Mouse (Mus musculus) thymus, postnatal 36 days (tissue): ENCODE measurements around the gene Syt1.

Source experiments
- DNase-seq, 2 experiments: peaks; one replicate each; pipeline ENCODE4 v3.0.0; 2022; ENCODE audit warnings: mixed read lengths in 2 of 2

Gene Syt1

DNA sequence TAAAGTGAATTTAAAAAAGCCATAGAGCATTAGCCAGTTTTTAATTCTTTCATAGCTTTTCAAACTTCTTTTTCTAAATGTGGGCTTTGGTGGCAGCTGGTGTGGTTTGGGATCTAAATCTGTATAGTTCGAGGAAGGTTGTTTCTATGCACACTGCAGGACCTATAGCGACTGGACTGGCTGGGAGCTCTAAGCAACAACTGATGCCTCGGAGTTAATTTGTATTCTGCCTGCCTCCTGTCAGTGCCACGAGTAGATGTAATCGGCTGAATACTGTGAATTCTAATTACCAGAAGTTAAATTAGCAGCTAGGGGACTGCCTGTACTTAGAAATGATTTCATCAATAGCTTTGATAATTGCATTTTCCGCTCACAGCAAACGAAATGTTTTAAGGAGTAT is 374.7 kb downstream of the Syt1 start:
- DNase-seq = no peak

DNA sequence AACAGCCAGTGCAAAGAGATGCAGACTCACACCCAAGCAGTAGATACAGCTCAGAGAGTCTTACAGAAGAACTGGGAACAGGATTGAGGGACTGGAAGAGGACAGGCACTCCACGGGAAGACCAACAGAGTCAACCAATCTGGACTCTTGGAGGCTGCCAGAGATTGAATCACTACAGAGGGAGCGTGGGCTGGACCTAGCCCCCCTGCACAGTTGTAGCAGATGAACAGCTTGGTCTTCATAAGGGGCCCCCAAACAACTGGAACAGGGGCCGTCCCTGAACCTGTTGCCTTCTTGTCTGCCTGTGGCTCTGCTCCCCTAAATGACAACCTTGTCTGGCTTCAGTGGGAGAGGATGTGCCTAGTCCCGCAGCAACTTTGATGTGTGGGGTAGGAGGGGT is 375.2 kb downstream of the Syt1 start:
- no peak for DNase-seq

DNA sequence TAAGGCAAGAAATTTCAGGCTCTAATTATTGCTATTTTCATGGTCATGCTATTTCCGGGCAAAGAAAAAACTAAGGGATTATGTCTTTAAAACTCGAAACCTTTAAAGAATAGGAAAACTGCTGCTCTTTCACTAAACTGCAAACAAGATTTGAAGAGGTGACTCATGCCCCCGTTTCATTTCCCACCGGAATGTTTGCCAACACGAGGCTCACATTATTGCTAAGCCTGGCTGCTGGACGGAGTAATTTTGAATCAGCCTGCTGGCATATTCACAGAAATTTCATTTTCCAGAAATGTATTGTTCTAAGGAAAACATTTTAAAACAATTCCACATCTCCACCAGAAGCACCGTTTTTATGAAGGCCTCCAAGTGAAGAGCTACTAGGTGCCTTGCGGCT is 379.9 kb downstream of the Syt1 start:
- no peak for DNase-seq

DNA sequence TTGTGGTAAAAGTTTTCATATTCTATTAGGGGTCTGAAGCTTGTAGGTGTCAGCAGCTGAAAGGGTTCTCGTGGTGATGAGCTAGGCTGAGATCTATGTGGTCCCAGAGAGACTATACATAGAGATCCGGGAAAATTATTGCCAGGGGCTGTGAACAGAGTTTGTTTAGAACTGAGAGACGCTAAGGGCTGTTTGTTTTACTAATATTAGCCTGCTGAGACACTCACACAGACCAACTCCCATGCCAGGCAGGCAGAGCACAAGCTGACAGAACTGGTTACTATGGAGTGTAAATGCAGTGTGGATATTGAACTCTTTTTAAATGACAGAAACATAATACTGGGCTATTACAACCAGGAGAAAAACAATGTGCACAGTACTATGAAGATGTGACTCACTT is 384.4 kb downstream of the Syt1 start:
- no peak for DNase-seq

DNA sequence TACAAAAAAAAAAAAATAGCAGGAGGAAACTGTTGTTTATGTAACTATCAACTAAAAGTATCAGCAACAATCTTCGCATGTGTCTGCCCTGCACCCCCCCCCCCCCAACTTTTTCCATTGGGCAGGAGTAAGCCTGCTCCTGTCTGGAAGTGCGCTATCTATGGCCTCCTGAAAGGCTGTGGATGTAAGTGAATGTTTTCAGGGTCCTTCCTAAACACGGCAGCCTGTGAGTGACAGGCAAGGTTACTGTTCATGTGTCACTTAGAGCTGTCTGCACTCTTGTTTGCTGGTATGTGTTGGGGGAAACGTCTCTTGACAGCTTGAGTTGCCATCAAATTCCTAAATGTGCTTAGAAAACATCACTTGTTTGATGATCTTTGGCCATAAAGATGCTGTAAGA is 387.8 kb downstream of the Syt1 start:
- DNase-seq = no peak

DNA sequence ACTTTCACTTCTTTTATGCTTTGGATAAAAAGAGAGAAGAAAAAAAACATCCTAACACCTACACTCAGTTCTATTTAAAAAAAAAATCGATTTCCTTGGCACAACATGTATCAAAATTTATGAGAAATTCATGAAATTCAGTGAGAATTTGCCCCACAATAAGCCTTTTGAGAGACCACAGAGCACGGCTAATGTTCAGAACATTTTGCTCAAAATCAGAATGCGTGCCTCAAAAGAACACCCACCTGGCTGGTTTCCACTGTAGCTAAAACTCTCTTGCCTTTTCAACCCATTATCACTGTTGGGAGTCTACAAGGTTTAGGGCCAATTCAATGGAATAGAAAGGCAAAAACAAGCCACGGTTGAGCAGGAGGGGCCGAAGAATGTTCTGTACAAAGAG is 390.9 kb downstream of the Syt1 start:
- DNase-seq = no peak

DNA sequence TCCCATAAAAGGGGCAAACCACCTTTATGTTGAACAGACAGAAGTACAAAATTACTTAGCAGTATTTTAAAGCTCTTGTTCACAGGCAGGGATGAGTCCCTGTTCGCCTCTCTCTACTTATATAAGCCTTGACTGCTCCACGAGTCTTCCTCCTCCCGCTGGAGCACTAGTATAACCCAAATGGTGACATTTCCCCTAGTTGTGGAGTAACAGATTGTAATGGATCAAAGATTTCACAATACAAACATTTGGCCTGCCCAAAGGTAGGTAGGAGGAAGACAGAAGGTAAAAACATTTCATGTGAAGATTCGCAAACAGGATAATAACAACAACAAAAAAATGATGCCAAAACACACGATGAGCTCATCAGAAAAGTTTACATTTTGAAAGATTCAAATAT is 391.6 kb downstream of the Syt1 start:
- DNase-seq = no peak

DNA sequence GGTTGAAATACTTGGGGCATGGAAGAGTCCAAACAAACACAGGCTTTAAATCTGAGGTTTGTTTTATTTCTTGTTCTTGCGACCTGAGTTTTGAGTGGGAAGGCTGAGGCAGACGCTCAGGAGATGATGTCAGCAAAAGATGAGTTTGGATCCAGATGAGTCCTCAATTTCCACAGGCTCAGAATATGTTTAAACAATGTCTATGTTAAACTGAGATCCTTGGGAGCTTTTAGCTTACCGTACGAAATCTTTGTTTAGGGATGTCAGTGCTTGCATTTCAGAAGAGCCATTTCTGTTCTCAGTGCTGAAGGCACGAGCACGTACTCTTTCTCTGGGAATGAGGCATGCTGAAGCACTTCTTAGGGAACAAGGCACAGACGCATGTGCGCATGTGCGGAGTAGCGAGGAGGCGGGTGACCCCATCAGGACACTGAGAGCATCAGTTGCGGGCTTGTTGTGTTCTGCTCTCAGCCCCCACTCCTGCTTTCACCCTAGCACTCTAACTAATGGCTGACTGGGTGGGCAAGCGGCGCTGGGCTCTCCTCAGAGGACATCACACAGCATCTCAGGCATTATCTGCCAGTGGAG is 400.6 kb downstream of the Syt1 start:
- DNase-seq = no peak

DNA sequence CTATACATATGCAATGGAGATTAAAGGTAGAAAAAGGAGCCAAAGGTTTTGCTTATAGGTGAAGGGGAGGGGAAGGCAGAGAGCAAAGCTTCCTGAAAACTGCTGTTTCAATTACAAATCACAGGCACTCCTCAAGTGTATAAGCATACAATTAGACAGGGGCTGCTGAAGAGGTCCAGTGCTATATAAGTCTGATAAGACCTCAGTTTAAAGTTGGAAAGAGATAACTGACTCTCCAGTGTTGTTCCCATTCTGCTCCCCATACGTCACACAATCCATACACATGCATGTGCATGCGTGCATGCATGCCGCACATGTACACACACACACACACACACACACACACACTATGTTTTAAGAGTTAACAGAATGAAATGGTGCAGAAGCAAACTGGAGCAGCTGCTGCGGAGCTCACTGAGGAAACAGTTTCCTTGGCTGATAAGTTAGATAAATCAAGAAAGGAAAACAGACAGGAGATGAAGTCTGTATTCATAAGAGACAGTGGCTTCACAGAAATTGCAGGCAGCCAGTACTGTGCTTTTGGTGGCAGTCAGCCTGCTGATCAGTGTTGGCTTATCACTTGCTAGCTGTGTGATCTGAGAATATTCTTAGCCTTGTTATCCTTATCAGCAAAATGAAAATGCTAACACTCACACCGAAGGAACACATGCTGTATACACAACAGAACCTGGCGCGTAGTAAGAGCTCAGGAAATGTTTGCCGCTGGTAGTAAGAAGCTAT is 408.9 kb downstream of the Syt1 start:
- DNase-seq = no peak

DNA sequence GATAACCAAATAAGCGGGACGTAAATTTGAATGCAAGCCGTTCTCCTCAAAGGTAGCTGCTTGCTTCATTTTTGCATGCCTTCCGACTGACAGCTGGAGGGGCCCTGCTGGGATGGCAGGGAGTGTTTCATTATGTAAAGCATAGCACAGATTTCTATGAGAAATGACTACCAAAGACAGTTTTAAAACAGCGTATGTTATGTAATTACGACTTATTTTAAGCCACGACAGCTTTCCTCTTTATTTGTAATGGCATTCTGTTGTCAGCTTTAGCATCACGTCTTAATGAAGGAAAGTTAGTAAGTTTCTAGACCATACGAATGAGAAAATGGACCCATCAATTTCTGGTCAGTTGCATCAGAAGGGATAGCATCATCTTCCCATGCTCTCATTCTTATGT is 410.1 kb downstream of the Syt1 start:
- no peak for DNase-seq

DNA sequence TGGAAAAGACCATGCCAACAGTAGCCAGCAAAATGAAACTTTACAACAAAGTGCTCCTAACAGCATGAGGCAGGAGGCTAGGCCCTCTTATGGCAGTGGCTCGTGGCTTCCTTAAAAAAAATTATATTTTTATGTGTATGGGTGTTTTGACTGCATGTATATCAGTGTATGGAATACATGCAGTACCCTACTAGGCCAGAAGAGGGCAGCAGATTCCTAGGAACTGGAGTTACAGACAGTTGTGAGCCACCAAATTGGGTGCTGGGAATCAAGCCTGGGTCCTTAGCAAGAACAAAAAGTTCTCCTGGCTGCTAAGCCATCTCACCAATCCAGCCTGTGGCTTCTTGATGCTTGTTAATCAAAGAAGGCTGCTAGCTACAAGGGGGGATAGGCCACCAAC is 413.4 kb downstream of the Syt1 start:
- no peak for DNase-seq

DNA sequence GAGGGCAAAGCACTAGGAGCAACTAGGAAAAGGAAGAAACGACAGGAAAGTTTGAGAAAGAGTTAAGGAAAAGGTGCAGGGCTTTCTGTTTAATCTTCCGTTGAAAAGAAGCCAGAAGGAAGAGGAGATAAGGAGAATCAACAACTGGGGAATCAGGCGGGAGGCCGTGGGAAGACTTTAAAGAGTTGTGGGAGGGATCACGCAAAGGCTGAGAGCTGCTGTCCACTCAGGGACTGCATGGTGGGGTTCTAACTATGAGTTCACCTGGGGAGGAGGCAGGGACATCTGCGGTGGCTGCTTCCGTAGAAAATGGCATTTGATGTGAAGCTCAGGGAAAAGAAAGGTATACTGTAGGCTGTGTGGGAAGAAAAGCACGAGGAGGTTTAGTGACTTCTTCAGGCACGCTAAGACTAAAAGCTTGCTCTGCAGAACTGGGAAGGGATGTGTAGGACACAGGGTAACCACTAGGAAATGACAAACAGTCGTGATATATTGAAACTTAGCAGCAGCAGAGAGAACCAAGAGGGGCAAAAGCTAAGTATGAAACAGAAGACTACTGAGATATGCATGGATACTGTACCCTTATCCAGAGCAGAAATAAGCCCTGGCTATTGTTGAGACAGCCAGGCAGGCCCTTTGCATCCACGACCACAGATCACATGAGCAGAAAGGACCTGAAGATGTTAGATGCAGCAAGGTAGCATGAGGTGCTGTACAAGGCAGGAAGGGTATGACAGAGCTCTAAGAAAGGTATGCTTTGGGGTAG is 414.4 kb downstream of the Syt1 start:
- no peak for DNase-seq

DNA sequence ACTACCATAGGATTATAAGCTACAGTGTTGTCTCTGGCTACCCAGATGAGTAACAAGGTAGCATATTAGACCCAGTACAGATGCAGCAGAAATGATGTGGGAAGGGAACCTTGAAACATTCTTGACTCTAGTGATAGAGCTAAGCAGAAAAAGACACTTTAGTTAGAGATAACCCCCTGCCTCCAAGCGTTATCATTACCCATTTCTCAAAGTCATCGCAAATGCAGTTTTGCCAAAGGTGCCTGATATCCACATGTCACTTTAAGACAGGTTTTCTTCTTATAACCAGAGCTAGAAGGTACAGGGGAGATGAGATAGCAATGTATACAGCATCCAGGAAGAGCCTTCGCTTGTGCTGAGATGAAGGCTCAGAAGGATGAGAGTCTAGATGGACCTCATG is 421.4 kb downstream of the Syt1 start:
- DNase-seq = no peak

DNA sequence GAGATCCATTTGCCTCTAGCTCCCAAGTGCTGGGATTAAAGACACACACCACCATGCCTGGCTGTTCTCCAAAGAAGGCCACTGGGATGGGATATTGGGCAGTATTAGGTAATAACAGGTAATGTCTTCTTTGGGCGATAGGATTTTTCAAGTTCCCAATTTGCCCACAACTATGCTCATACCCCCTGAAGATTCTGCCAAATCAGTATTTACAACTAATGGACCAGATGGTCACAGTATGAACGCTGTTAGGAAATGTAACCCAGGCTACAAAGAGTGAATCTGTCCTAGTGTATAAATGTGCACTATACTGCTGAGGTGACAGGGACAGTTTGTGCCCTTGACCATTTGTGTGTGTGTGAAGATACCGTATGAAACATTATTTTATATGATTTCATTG is 421.9 kb downstream of the Syt1 start:
- DNase-seq = no peak

DNA sequence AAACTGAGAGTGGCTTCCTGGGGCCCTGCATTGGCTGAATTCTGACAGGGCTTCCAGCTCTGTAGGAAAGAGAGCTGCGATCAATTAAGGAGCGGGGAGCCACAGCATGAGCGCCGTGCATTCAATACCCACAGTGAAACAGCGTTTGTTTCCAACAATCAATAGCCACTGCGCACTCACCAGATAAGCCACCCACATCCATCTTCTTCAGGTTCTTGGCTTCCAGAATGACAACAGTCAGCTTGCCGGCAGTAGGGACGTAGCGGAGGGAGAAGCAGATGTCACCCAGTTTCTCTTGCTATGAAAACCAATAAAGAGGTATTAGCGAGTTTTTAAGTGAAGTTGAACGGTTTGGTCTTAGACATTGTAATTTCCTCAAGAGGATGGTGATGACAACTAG is 427.1 kb downstream of the Syt1 start:
- DNase-seq = no peak

DNA sequence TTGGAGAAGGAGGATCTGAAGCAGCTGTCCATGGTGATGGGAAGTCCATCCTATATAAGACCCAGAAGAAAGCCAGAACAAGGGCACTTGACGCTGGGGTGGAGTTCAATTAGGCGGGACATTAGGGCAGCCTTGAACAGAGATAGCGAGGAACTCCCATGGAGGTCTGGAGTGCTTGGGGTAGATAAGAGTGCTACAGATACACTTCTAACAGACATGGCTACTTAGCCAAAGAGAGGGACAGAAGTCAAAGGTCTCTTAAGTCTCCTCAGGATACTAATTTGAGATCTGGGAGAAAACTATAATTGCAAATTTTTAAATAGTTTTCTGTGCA is 428.4 kb downstream of the Syt1 start:
- DNase-seq = no peak

DNA sequence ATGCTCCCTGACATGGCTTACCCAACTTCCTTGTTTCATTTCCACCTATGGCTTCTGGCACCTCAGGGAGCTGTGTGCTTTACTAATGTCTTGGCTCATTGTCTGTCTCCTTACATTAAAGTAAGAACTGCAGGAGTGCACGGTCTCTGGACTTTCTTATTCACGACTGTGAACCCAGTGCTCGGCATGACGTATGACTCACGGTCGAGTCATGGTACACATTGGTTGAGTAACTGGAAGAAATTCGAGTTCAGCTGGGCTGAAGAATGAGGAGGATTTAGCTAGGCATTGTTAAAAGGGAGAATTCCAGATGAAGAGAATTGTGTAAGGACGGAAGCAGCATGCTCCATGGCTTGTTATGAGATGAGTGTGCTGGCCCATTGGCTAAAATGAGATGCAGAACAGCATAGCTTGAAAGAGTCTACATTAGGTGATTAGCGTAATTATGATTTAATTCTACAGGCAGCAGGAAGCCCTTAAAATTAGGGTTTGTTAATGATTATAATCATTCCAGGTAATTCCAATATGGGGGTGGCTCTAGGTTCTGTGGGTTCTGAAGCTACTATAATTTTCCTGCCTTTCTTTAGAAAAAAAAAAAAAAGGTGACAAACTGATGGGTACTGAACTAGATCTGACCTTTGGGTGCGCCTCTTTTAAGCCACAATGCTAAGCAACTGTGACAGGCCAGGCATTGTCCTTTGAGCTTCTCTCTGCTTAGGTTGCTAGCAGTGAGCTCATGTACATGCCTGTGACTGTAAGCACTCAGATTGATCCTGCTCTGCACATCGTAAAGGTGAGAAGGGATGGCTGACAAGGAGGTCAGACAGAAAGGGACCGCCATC is 429.0 kb downstream of the Syt1 start:
- no peak for DNase-seq

DNA sequence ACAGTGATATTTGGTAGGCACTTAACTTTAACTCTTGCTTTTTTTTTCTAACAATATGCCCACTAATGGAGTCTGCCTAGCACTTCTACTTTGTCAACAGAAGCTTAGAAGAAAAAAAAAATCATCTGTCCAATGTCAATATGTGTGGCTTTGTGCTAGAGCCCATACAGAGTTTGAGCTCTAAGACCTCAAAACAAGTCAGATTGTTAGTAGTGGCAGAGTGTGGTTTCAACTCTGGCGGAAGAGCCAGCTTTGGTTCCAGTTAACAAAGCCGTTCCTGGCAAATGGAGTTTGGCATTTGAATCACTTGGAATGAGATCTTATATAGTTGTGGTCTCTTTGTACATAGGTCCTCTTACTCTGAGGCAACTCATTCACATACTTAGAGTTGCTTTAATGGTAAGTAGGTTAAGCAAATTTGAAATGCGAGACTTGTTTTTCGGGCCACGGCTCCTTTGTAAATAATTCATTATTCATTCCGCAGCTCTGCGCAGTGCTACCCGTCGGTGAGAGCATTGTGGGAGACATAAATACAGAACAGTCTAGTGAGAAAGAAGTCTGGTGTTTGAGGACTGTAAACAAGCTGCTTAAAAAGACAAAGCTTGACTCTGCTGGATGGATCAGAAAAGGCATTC is 429.9 kb downstream of the Syt1 start:
- DNase-seq = no peak

DNA sequence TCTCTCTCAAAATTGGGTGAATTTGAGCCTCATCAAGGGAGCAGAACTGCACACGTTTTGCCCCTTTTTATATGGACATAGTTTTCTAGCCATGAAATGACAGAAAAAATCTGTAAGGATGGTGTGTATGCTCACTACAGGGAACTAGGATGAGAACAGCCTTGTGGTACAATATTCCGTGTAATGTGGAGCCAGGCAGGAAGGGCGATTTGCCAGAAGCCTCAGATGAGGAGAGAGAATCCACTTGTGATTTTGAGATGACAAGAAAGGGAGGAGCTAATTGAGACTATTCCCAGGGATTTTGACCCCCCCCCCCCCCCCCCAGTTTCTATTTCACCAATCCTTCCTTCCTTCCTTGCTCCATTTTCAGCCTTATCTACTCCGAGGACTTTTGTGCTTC is 431.4 kb downstream of the Syt1 start:
- no peak for DNase-seq

DNA sequence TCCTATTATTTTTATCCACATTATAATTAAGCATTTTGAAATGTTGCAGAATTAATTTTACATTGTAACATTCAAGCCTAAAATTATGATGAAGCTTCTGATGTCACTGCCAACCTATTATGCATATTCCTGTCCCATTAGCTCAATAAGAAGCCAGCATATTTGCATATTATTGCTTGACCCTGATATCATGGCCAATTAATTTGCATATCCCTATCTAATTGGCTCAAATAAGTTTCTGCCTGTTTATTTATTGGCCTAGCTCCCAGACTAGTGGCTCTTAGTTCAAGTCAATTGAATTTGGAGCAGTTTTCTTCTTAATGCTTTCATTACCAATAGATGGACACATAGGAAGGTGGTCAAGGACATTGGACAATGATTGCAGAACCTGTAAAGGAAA is 433.2 kb downstream of the Syt1 start:
- no peak for DNase-seq

DNA sequence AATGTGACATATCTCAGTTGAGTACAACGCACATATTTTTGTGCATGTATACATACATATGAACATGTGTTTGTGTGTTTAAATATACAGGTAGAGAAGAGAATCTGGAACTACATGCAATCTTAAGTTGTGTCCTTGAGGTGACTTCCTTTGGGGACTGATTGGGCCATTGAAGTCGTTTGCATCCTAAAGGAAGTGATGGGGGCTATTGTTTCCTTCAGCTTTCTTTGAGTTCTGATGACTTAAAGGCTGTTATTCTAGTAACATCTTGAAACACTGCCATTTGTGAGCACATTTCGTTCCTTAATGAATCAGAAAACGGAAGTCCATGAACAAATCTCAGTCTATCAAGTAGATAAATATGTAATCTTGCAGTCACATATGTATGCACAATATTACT is 438.0 kb downstream of the Syt1 start:
- no peak for DNase-seq

DNA sequence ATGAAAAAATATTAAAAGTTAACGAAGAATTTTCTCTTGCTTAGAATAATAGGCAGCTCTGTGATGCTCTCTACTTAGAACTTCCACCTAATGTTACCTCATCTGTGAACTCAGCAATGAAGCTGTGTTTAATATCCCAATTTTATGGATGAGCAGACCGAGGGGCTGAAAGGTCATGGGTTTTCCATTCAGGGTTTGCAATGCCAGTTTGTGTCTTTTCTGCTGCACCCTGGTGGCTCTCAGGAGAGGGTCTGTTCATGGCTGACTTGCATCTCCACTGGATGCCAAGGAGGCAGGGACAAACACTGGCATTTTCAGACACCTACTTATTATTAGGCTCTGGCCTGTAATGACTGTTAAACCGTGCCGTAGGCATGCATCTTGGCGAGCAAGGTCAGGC is 439.7 kb downstream of the Syt1 start:
- DNase-seq = no peak

DNA sequence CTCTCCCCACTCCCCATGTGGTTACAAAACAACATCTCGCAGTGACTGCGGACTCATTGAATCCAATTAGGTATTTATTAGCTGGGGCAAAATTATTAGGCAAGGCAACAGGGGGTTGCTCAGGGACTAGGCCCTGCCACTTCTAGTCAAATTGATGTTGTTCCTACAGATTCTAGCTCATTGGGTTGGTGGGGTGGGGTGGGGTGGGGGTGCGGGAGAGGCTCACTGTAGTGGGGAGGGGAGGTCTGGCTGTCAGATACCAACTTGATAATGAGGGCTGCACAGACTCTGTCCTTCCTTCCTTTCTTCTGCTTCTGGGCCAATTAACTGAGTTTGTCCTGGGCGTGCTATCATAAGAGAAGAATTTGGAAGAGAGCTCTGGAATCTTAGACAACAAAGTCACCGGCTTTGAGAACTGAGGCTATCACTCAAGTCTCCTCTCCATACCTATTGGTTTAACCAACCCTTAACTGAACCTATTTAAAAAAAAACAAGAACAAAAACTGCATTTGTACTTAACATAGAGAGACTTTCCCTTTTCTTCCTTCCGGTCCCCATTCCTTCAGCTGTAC is 441.1 kb downstream of the Syt1 start:
- DNase-seq = no peak
